Mouse (Mus musculus) cerebellum, adult 11 months (tissue): ENCODE data around the gene Spata17.

Experiments
- DNase-seq: peaks from one replicate; pipeline ENCODE4 v3.0.0; 2022

Gene Spata17

DNA sequence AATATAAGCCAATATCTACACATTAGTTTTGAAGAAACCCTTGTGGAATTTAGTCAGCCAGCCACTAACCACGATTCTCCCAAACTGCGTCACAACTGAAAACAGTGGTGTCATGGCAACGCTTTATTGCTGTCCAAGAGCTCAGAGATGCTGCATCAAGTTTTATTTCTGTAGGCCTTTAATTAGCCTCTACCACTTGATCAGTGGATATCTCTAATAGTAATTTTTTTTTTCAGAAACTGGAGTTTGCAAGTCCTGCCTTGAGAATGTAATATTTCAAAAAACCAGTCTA is 138.3 kb downstream of the Spata17 start:
- no peak for DNase-seq

DNA sequence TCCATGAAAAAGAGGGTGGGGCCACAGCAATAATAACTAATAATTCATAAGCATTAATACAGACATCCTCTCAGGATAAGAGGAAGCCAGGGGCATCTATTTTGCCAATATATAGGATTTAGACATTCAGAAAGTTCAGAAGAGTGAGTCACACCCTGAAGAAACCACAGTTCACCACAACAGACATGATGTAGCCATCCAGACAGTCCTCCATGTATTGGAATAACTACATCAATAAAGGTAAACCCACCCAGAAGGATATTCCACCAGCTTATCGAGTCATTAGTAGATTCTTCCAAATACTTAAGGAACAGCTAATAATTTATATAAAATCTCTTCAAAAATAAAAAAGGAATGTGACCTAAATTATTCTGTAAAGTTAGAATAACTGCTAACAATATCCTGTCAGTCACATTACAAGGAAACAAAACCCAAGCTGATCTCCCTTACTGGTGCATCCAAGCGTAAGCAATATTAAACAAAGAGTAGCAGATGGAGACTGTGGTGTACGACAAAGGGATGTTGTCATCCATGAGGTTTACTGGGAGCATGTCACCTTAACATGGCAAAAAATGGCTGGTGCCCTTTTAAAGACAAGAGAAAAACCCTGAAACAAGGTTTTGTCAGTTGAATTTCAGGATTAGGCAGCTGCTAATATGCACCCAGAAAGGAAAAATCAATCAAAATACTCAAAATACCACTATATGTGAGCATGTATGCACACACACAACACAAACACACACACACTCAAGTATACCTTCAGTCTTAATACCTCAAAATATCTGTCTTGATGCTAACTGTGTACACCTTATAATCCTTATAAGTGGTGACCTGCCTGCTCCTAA is 138.8 kb downstream of the Spata17 start:
- DNase-seq: no peak

DNA sequence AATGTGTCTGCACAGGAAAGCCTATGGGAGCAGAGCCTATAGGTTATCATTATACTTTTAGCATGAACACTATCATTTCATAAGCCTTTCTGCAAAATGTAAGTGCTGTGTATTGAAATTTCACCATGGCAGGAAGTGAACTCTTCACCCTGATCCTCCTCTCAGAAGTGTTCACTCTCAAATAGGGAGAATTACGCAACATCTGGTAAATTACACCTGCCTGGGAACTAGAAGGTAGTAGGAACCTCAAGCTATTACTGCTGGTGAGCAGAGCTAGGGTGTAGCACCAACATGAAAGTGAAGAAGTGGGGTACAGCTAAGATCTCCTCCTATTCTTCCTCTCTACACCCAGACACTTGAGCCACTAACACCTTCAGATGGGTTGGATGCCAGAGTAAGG is 155.4 kb downstream of the Spata17 start:
- no peak for DNase-seq

DNA sequence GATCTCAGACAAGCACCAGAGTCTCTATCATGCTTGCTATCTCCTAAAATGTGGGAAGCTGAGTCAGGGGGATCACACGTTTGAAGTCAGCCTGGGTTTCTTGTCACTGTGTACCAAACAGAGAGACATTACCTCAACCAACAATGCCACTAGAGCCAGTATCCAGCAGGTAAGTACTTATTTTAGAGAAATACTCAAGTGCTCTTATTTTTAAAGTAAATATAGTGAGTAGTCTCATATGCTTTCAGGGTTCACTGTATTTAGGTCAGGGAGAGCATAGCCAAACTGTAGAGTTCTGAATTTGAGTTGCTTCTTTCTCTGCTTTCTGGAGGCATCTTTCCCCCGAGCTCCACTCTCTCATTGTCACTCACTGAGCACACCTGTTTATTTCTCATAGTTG is 160.9 kb downstream of the Spata17 start:
- no peak for DNase-seq

DNA sequence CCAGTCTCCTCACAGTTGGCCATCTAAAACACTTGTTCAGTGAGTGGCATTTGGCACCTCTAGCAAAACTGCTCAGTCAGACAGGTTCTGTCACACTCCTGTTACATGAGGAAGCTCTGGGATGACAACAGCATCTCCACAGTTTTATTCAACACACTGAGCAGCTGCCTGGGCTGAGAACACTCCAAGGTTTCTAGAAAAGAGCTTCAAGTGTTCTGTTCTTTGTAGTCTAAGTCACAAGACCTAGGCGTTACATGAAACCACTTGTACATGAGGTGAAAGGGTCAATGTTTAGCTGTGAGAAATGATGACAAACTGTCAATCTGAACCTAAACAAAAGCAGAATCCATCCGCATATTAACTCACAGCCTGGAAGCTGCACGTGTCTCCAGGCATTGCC is 161.4 kb downstream of the Spata17 start:
- no peak for DNase-seq

DNA sequence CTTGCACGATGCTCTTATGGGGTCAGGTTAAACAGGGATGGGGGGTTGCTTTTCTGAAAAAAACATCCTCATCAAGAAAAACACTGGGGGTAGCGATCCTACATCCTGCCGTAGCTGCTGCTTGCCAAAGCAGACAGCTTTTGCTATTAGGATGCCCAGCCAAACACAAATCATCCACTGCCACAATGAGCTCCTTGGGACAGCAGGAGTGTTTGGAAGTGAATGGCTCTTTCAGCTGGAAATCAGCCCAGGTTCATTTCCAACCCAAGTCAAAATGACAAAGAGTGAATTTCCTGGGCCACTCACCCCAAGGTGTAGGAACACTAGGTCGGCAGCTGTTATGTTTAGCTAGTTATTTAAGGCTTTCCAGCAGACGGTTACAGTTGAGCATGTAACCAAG is 162.7 kb downstream of the Spata17 start:
- DNase-seq: no peak

DNA sequence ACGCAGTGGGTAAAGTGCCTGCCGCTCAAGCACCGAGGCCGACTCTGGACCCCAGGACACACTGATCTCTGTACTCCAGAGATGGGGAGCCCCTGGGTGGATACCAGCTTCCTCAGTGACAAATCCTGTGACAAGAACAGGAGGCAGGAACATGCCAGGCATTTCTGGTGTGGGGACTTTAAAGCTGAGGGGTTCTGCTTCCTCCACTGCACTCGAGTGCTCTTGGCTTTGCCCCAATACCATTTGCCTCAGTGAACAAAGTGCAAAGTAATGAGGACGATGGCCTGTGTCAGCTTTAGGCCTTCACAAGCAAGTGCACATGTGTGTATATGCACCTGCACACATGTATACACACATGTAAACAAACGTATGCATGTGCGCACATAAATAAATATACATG is 164.0 kb downstream of the Spata17 start:
- no peak for DNase-seq

DNA sequence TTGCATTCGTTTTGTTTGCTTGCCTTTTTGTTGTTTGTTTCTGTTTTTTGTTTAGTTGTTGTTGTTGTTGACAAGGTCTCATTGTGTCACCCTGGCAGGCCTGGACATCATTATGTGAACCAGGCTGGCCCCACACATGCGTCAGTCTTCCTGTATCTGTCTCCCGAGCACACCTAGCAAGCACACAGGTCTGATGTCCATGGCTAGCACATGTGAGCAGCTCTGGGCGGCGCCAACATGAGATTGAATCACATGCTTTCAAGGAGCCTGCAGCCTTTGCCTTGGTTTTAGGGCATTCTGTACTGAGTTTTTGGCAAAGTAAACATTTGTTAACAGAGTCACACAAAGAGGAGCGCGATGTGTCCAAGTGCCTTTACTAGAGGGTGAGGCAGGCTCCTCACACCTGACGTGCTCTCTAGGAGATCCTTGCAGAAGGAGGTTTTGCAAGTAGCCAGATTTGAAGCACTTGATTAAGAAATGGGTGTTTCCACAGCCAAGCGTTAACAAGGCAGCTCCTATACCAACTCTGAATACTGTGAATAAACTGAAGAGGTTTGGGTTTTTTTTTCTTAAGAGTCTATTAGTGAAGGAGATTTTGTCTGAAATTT is 166.5 kb downstream of the Spata17 start:
- DNase-seq: no peak

DNA sequence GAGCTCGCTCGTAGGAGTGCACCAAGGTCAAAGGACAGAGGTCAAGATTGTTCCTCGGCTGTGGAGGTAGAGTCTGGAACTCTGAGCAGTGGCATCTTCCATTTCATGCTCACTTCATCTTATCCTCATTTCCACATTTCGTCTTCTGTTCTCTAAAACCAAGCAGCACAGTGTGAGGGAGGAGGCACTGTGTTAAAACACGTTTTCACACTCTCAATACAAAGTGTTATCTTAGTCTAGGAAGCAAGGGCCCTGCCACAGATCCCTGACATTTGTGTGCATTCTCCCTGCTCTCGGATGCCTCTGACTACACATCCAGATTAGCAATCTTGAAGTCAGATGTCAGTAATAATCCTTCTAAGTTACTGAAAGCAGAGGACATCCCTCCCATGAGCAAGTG is 170.5 kb downstream of the Spata17 start:
- DNase-seq: no peak

DNA sequence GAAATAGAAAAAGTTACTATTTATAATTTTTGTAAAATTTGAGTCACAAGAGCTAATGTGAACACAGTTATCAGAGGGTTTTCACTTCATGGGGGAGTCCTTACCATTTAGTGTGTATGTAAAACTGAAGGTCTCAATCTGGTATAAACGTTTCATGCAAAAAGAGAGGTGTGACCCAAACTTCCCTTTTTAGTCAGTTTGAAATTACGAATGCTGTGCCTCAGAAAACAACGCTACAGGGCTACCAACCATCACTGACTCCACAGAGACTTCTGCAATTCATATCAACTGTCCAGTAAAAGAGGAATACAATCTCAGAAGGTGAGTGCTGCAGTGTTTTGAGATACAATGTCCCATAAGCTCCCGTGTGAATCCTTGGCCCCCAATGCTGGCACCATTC is 175.5 kb downstream of the Spata17 start:
- DNase-seq: no peak

DNA sequence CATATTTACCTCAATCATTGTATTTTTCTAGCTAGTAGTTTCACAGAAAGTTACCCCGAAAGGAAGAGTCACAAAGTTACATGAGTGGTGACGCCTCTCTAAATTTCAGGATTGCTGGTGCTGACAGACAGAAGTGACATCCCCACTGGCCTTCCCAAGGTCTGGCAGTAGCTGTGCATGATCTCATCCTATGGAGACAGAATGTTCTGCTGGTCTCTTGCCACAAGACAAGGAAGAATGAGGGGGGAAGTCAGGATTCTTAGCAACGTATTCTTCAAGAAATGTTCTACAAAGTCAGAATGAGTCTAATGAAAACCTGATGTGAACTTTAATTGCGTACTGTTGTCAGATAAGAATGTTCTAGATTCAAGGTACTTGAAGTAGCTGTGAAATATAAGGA is 179.5 kb downstream of the Spata17 start:
- DNase-seq: no peak

DNA sequence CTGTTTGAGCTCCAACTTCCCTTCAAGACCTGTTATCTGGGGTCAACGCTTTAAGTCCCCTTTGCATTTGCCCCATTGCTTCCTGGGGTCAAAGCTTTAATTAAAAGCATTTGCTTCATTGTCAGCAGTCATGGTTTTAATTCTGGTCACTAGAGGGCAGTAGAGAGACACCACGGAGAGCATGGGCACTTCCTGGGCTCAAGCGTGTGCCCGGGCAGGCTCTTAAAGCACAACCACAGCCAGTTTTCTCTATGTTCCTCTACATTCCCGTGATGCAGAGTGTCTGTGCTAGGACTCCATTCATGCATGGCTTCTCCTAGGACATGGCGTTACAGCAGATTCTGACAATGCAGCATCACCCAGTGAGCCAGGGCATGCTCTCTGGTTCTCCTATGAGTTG is 183.5 kb downstream of the Spata17 start:
- DNase-seq: peak; percentile 4

DNA sequence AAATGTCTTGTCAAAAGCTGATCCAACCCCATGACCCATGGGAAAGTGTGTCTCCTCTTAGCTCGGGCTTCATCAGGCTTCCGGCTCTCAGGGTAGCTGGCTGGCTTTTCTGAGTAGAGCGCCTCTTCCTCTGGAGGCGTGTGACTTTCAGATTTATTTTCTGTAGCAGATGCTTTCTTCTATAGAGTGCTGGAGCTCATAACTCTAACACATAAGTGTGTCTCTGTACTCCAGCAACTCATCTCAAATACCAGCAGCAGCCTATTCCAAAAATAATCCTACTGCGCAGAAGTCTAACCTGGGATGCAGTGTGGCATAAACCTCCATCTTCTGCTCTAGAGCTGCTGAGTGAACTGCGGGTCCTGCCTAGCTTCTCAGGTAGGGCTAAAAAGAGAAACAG is 186.4 kb downstream of the Spata17 start:
- no peak for DNase-seq

DNA sequence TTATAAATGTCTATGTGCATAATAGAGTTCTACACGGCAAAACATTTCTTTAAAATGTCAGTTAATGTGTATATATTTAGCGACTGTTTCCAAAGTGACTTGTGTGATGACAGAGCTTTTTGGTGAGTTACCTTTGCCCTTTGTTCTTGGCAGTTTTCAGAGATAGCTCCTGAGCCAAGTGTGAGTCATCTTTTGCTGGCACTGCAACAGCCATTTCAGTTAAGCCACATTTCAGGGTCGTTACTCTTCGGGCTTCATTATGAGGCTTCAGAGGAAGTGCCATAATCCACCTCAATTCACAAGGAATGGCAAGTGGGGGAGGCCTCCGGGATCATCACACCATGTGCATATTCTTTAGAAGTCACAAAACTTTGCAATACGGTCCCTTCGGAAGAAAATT is 195.3 kb downstream of the Spata17 start:
- no peak for DNase-seq

DNA sequence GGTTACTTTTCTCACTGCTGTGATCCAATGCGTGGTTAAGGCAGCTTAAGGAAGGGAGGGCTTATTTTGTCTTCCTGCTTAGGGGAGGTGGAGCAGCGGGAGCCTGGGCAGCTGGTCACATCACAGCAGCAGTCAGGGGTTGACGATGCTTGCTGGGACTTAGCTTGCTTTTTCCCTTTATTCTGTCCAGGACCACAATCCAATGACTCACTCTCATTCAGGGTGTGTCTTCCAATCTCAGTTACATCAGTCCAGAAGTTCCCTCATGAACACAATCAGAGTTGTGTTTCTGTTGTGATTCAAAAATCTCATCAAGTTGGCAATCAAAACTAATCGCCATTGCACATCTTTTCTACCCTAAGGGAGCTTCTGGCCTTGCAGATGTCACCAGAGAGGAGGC is 199.1 kb downstream of the Spata17 start:
- no peak for DNase-seq

DNA sequence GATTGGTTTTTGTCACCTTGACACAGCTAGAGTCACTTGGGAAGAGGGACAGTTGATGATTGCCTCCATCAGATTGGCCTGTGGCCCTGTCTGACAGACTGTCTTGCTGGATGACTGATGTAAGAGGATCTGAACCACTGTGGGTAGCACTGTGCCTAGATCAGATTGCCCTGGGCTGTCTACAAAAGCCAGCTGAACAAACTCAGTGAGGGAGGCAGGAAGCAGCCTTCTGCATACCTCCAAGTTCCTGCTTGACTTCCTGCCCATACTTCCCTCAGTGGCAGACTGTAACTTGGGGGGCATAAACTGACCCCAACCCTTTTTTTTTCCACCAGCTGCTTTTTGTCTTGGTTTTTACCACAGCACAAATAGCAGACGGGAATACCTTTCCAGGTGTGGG is 199.6 kb downstream of the Spata17 start:
- DNase-seq: no peak

DNA sequence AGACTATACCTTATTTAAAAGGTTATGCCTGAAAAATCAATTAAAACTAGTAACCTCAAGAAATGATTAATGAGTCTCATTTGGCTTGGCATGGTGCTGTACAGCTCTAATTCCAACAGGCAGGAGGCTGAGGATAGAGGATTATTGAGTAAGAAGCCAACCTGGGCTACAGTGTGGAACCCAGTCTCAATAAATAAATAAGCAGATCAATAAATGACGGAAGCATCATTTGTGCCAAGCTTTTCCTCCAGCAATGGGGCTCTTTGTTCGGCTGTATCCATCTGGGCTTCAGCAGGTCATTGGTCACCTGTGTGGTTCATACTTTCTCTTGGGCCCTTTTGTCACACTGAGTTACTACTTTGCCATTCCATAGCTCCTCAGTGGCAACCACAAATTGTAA is 201.1 kb downstream of the Spata17 start:
- DNase-seq: no peak

DNA sequence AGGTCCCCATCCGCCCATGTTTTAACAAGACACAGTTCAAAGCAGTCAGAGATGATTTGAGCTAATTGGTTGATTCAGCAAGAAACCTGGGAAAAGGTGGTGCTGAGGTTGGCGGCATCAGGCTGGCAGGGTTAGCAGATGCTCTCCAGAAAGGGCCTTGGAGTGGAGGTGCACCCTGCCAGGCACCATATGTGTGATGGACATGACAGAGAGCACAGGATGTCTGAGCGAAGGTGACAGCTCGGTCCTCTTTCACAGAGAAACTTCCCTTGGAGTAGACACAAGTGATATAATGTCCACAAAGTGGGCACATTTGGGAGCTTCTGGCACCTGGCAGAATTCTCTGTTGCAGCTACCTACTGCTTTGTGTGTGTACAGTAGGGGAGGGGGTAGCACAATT is 203.7 kb downstream of the Spata17 start:
- DNase-seq: no peak

DNA sequence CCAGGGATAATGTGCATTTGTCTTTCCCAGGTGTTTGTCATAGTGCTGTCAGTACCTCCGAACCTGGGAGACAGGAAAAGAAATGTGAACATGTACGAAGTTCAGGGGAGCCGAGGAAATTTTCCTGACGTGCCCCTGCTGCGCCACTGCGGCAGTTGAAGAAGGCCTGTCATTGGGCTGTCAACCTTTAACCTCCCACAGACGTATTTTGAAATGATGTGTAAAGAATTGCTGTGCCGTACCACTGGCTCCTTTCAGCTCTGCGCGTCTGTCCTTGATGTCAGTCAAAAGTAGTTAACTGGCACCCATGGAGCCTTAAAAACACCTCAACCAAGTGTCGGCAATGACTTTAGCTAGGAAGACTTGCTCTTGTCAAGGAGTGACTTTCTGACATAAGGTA is 205.2 kb downstream of the Spata17 start:
- no peak for DNase-seq

DNA sequence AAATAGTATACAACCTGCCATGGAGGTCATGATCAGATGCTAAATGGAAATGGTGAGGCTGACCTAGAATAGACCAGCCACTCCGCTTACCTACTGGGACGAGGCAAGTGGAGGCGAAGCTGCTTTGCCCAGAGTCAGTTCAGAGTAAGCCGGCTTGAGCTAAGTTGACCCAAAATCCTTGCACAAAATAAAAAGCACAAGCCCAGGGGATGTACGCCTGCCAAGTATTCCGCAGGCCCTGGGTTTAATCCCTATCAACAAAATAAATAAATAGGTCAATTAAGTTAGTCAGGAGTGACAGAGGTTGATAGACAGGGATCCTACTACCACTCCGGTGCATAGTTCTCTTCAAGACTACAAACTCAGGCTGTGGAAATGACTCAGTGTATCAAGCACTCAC is 207.0 kb downstream of the Spata17 start:
- no peak for DNase-seq

DNA sequence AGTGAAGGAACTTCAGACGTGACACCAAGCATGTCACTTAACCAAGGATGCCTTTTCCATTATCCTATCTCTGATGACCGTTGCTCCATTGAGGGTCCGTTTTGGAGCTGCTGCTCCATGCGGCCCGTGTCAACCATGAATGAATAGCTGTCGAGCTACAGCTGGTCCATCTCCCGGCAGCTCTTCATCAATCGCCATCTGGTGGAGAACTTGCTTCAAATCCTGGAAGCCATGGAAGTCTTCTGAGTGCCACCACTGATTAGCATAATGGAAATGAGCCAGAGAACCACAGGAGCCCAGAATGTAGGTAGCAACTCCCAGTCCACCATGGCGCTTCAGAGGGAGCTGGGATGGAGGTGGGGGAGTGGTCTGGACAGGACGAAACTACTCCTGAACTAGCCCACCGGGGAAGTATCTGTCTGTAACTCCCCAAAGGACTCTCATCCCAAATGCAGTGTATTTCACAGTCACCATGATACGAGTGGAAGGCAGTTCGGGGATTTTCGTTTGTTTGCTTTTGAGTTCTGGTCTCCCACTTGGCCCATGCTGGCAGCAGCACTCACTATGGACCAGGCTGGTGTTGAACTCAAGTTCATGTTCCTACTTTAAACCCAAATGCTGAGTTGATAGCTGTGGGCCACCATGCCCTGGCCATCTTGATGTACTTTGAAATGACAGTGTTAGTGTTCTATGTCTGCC is 208.9 kb downstream of the Spata17 start:
- no peak for DNase-seq

DNA sequence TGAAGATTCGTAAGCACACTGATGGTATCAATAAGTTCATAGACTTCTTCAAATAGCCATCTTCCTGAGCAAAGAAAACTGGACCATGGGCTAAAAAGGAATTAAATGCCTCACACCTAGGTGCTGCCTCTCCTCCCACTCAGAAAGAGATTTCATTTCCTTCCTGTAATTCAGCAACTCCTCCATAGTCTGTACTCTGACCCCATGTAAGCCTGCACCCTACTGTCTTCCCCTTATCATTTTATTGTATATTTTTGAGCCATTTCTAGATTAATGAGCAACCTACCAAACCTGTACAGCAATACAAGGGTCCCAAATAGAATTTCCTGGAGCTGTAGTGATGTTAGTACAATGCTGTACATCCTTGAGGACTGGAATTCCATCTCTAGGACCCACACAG is 211.0 kb downstream of the Spata17 start:
- DNase-seq: no peak

DNA sequence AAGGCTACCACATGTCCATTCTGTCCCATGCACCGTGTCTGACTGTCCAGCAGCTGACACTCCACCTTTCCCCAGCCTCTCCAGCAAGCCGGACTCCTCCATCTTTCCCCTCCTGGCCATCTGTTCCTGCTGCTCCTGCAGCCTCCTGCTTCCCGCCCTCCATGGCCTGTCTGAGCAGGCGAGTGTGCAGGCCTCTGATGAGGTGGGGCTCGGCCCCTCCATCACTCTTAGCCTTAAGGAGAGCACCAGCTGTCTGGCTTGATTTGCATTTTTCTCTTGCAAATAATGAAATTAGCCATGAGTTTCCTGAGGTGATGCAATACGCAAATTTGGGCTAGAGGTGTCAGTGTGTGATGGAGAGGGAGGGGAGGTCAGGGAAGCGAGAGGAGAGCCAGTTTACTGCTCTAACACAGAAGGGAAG is 211.8 kb downstream of the Spata17 start:
- DNase-seq: no peak

DNA sequence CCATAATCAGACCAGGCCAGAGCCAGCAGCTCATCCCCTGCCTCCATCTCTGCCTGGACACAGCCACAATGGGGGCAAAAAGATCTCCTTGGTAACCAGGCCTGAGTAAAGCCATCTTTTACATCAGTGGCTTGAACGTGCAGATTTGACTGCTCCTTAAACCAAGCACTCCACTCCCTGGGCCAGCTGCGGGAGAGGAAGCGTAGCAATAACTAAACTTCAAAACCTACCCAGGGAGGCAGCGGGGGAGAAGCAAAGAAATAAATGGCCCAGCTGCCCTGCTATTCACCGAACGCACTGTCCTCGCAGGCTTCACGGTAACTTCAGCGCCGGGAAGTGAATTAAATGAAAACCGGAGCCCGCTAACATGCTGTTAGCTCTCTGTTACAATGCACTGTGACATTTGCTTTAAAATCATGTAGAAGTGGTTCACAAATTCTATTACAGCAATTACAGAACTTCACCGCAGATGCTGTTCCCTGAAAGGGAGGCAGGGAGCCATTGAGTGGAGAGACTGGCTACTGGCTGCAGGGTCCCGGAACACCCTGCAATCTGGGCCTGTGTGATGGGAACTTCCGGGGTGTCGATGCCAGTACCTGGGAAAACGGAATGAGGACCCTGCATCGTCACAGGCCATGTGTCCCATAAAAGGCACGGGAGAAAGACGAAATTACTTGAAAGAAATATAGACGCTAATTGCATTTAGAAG is 217.5 kb downstream of the Spata17 start:
- DNase-seq: no peak
